Mouse (Mus musculus): ENCODE measurements around the gene Cmtm7.

Cmtm7 gene

DNA sequence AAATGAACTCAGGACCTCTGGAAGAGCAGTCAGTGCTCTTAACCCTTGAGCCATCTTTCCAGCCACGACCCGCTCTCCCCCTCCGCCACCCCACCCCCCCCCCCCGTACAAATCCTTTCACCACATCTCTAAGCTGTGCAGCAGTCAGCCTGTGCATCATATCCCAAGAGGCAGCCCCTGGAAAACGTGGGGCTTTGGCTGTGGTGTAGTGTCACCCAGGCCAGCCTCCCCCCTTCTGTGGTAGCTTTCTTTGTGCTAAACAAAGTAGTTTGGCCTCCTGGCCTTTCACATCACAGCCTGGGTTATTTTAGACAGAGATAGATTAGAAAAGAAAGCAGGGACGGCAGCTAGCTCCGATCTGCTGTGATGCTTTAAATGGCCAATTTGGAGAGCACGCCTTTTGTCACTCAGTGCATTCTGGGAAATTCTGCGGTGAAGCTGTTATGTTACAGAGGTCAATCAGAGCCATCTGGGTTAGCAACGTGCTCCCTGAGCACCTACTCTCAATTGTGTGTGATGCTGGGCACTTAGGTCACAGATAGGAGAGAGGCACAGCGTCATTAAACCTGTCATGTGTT, 14.9 kb upstream of the Cmtm7 start:
- DNase-seq (ENCODE audit: low read depth, low spot score): no peak

DNA sequence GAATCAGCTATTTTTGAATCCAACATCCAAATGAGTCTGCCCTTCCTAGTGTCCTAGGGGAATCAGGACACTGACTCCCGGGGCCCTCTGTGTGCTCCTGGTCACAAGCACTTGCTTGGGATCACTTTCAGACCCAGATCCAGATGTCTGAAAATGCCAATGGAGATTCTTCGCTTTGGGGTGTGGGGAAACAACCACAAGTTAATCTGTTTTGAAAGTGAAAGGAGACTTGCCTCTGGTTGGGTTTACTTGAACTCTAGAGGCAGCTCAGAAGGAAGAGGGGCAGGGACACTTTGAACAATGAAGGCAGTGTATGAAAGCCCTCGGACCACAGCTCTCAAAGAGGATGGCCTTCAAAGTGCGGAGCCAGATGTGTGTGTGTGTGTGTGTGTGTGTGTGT, 12.8 kb upstream of the Cmtm7 start:
- DNase-seq (ENCODE audit: low read depth, low spot score): no peak

DNA sequence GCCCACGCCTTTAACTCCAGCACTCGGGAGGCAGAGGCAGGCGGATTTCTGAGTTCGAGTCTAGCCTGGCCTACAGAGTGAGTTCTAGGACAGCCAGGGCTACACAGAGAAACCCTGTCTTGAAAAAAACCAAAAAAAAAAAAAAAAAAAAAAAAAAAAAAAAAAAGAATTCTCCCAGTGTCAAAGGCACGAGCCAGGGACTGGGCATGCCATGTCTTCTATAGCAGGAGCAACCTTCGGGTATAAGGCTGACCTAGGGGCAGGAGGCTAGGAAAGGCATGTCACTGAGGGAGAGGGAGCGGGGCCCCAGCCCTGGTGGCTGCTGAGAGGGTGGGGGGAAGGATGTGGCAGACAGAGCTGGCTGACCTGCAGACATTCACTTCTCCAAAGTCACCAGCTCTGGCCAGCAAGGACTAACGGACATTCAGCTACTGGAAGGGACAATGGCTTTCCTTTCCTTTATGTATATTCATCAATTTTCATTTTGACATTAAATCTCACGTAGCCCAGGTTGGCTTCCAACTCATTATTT, 12.2 kb upstream of the Cmtm7 start:
- no peak for DNase-seq (ENCODE audit: low read depth, low spot score)

DNA sequence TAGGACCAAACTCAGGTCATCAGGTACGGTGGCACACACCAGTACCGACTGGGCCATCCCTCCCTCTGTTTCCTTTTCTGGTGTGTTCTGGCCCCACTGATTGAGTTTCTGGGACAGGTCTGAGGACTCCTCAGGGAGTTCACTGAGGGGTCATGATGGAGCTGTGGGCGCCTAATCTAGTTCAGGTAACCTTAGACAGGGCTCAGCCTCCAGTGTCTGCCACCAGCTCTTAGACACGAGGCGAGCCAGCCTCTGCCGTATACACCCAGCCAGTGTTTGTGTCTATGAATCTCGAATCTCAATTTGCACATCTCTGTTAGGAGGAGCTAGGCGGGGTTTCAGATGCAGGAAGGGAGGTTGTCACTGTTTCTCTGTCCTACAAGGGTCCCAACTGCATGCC, 8.3 kb upstream of the Cmtm7 start:
- no peak for DNase-seq (ENCODE audit: low read depth, low spot score)

DNA sequence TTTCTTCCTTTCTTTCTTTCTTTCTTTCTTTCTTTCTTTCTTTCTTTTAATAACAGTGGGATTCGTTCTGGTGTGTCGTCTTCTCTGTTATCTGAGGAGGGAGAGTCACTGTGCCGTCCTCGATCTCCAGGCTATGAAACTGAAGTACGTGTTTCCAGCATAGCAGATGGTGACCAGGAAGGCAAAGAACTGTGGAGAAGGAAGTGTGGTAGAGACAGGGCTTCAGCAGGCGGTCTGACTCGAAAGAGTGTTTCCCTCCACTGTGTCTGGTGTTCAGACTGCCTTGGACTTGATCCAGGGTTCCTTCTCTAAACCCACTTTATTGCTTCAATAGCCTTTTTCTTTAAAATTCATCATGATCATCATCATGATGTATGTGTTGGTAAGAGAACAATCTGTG, 7.9 kb upstream of the Cmtm7 start:
- DNase-seq (ENCODE audit: low read depth, low spot score): no peak

DNA sequence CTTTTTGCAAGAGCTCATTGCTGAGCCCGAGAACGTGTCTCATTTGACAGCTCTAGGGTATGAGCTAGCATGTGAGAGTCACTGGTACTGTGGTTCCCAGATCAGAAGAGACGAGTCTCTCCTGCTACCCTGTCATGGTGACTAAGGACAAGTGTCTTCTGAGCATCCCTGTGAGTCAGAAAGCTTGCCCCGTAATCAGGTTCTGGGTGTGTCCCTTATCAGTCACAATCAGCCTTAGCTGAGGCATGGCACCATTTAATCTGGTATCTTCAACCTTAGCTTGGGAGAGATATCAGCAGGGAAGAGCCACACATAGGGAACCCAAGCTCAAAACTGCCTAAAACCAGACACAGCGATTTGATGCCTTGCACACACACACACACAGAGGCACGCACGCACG, 7.0 kb upstream of the Cmtm7 start:
- DNase-seq (ENCODE audit: low read depth, low spot score): no peak

DNA sequence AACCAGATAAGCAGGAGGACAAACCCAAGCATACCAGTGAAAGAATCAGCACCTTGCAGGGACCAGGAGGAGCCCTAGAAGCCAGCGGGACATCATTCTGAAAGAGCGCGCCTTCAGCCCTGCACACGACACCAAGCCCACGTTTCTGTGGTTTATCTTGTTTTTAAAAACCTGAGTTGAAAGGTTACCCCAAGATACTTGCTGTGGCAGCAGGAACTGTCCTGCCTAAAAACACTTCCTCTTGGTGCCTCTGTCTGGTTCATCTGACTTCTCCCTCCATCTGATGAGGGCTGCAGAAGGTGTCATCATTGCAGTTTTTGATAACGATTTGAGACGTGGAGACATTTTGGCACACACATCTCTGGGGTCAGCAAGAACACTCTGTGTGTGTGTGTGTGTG, 6.1 kb upstream of the Cmtm7 start:
- DNase-seq (ENCODE audit: low read depth, low spot score): no peak

DNA sequence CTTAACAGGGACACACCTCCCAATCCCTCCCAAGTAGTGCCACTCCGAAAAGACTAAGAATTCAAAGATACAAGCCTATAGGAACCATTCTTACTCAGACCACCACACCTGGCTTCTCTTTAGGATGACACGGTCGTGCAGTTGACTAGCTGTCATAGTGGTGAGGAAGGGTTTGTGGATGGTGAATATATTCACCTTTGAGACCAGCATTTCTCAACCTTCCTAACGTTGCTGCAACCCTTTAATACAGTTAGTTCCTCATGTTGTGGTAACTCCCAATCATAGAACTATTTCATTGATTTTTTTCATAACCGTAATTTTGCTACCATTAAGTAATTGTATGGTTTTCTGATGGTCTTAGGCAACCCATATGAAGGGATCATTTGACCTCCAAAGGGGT, 5.5 kb upstream of the Cmtm7 start:
- DNase-seq (ENCODE audit: low read depth, low spot score): no peak

DNA sequence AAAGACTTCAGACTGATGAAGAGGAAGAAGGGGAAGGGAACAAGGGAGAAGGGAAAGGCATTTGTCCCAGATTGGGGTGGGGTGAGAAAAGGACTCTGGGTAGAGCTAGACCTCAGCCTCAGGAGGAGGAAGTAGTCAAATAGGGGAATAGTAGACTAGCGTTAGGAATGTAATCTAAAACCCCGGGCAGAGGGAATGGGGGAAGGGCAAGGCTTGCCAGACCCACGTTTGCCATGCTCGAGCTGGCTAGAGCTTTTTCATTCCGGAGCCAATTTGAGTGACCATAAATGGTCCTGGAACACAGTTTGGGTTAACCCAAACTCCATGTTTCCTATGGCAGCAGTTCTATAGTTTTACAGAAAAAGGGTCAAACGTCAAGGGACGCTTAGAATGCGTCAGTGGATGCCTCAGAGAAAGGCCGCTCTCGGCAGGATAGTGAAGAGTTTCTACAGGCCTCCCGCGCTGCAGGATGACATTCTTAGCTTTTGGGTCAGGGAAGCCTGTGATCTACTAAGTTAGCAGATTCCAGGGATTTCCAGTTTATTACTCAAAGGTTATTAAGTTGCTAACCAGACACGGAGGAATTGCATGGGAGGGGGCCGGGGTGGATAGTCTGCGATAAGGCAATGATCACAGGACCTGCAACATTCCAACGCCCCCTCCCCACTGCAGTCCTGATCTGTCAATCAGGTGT, 3.9 kb upstream of the Cmtm7 start:
- DNase-seq (ENCODE audit: low read depth, low spot score): peak; percentile 80

DNA sequence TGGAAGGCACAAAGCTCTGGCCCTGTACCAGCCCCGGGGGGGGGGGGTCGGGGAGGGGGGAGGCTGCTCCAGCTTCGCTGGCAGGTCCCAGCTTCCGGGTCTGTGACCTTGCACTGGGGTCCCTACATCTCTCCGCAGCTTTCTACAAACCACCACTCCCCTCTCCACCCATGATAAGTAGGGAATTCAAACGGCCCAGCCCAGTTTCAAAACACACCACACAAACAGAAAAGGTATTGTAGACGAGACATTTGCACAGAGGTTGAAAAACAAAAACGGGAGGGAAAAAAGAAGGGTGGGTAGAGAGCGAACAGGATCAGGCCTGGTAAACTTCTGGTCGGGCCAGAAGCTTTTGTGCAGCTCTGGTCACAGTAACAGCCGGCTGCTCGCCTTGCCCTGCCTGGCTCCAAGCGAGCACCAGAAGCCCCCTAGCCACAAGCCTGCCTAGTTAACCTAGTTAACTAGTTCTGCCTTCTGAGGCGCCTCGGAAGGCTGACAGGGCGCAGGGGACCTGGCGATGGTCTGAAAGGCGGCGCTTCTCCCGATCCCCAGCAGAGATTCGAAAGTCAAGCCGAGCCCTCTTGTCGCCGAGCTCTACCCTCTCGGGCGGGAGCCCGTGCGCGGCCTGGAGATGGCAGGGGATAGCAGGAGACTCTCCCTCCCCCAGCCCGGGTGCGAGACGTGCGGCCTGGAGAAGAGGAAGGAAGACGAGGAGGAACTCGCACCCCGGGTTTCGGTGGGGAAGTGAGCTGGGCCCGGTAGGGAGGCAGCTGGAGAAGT, 720 bp downstream of the Cmtm7 start:
- peak; percentile 83 for DNase-seq (ENCODE audit: low read depth, low spot score)

DNA sequence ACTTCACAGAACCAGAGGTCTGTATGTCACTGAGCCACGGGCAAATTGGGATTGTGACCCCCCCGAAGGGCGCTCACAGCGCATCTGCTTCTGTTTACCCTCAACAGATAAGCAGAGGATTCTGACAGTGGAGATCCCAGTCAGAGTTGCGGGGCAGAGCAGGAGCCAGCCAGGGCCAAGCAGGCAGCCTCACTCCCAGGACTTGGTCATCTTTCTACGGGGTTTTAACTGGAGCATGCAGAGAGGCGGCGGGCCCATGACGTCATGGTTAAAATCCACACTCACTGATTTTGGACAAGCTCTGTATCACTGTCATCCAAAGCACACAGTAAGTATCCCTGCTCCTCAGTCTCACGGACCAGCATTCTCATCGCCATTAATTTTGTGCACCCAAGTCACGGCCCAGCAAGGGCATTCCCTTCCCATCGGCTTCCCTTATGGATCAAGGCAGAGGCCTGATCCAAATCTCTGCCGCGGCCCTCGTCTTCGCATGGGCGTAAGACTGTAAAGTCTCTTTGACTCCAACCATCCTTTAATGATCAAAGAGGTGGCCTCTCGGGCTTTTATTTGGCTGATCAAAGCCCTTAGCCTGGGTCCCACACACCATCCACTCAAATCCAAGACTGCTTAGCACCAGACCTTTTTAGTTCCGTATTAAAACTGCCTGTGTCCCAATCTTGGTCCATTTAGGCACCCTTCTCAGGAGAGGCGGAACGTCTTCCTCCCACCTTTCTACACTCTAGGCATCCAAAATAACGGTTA, 1.5 kb downstream of the Cmtm7 start:
- peak; percentile 69 for DNase-seq (ENCODE audit: low read depth, low spot score)

DNA sequence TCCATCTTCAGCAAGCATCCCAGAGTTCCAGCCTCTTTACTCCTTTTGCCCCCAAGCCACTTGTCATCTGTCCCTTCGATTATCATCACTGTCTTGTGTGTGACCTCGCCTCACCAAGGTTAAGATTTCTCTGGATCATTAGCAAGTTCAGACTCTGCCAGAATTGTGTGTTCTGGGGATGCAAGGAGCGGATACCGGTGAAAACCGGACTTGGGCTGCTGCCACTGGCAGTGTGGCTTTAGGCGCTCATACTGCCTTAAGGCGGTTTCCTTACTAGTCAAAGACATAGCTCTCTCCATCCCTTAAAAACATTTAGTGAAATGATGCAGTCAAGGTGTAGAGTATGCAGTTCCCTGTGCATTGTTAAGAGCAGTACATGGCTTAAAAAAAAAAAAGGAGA, 2.8 kb downstream of the Cmtm7 start:
- peak; percentile 93 for DNase-seq (ENCODE audit: low read depth, low spot score)

DNA sequence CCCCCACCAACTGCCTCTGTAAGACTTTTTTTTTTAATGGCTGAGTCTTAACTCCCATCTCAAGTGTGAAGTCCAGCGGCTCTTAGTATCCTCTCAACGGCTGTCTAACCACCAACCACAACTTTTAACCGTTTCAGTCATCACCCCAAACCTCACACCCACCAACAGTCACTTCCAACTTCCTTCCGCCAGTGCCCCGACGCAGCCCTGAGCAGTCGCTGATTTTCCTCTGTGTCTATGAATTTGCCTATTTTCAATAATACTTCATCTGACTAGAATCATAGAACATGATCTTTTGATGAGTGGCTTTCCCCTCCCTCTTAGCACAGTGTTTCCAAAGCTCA, 3.6 kb downstream of the Cmtm7 start:
- no peak for DNase-seq (ENCODE audit: low read depth, low spot score)

DNA sequence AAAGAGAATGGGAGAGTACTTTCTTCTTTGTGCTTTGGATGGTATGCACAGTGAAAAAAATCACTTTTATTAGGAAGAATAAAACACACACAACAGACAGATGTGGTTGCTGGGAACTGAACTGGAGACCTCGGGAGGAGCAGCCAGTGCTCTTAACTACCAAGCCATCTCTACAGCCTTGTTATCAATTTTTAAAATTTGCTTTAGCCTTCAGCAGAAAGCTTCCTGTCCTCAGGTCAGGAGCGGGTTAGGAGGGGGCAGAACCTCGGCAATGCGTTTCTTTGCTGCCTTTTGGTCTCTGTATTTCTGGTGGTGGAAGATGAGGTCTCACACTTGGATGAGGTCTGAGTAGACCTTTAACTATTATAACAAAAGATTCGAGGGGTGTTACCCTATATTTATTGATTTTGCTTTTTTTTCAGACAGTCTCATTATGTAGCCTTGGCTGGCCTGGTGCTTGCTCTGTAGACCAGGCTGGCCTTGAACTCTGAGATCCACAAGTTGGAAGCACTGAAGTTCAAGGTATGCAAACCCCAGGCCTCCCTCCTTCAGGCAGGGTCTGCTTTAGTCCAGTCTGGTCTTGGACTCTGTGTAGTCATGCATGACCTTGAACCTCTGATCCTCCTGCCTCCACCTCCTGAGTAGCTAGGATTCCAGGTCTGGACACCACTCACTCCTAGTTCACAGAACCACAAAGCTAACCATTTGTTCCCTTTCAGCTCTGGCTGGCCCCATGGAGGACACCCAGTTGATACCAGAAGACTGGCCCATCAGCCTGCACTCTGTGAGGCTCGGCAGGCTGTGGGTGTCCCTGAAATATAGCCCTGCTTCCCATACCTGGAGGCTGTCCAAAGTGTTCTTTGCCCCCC, 4.2 kb downstream of the Cmtm7 start:
- DNase-seq (ENCODE audit: low read depth, low spot score): peak; percentile 53

DNA sequence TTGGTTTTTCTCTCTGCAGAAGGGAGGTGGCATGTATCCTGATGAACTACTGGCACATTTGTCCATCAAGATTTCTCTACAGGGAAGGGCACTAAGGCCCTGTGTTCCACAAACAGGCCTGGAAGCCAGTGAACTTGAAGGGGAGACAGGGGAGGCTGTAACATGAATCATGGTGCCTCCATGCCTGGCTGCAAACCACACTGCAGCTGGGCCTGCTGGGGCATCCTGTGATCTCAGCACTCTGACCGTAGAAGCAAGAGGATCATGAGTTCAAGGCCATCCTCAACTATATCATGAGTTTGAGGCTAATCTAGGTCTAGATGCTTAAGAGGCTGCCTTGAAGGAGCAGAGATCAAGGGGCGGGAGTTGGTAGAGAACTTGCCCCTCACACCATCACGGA, 5.3 kb downstream of the Cmtm7 start:
- no peak for DNase-seq (ENCODE audit: low read depth, low spot score)

DNA sequence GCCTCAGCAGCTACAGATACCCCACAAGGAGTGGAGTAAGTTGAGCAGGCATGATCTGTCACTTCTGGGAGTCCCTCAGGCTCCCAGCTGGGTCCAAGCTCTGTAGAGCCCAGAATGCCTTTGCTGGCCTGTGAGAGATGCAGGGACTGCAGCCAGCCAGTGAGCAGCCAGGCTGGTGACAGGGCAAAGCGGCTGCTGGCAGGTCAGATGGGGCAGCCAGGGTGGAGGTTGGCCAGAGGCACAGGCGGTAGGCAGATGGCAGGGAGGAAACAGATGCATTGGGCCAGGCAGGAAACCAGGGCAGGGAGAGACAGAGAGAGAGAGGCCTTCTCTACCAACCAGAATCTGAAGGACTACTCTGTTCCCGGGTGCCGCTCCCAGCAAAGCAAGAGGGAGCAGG, 6.4 kb downstream of the Cmtm7 start:
- DNase-seq (ENCODE audit: low read depth, low spot score): no peak

DNA sequence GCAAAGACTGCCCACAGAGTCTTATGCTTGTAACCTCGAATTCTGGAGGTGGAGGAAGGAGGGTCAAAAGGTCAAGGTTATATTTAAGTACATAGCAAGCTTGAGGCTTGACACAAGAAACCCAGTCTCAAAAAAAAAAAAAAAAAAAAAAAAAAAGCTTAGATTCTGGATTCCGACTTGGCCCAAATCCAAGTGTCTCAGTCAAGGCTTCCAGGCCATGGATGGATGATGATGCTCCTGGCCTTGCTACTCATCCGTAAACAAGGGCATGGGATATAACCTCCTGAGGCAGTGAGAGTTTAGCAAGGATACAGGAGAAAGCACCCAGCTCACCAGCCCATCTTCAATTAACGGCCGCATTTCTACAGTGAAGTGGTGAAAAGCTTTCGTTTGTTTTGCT, 7.0 kb downstream of the Cmtm7 start:
- DNase-seq (ENCODE audit: low read depth, low spot score): no peak

DNA sequence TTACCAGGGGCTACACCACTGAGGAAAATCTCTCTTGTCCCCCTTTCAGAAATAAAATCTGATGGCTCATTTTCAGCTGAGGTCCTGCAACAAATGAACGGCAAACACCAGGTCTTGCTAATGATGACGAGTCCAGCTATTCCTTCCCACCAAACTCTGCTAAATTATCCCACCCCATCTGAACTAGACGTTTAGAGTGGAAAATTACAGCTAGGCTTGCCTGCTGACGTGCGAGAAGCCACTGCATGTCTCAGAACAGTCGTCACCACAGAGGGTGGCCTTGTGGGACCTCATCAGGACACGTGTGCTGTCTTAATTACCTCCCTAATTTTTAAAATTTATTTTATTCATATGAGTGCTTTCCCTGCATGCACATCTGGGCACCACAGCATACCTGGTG, 10.1 kb downstream of the Cmtm7 start:
- DNase-seq (ENCODE audit: low read depth, low spot score): no peak

DNA sequence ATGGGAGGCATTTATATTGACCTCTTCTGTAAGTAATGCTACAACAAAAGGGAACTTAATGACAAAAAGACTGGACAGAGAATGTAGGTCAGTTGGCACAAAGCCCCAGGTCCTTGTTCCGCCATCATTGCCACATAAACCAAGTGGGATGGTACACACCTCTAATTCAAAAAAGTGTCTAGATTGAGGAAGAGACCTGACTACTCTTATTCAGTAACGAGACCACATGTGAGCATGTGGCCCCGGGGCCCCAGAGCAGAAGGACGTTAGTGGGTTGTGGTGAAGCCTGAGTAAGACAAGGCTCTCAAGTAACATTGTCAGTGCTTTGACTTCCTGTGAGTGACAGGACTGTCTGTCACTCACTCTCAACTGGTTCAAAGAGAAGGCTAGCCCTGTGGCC, 11.4 kb downstream of the Cmtm7 start:
- DNase-seq (ENCODE audit: low read depth, low spot score): no peak

DNA sequence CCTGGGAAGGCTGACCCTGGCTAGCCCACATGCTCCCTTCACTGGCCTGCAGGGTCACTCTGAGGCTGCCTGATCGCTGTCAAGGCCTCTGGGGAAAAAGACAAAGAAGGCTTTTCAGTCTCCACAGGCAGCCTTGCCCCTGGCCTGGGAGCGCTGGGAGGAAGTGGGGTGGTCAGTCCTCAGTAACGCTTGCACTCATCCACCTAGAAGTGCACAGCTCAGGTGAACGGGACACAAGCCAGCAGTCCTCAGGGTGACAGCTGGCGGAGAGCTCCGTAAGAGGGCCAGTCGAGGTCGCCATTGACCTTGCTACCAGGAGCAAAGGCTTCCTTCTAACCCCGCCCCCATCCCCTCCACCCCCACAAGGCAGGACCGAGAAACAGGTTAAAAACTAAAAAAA, 13.6 kb downstream of the Cmtm7 start:
- no peak for DNase-seq (ENCODE audit: low read depth, low spot score)

DNA sequence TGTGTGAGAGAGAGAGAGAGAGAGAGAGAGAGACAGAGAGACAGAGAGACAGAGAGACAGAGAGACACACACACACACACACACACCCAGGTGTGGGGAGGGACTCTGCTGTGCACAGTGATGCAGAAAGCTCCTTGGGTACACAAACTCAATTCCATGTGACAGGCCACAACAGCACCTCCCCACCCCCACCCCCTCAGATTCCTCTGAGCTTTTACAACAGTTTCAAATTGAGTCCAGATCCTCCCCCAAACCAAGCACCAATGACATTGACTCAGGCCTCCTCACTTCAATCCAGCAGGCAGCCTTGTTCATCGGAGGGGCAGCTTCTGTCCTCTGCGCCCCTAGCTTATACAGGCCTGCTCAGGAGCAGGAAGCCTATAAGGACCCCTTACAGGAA, 14.1 kb downstream of the Cmtm7 start:
- DNase-seq (ENCODE audit: low read depth, low spot score): no peak
